Mouse (Mus musculus) forebrain, embryonic 10.5 days (tissue): Measurements from ENCODE around the gene Hdac10. TPM values are rescaled to one million over a fixed set of nuclear protein-coding genes. Genes with fewer than 3 reads are reported as not detected.

Experiments
- DNase-seq: peaks from one replicate; pipeline ENCODE4 v3.0.0-alpha.2; 2017; ENCODE audit warnings: low spot score; ENCODE audit errors: extremely low spot score
- H3K27ac ChIP-seq: fragments of 300-500 bp; sonication (generic); 2 replicates; pipeline ENCODE4 v1.5.1; 2016; ENCODE audit warnings: mild to moderate bottlenecking
- H3K27me3 ChIP-seq: fragments of 300-500 bp; sonication (generic); 2 replicates; pipeline ENCODE4 v1.6.1; 2016; ENCODE audit warnings: mild to moderate bottlenecking; ENCODE audit not compliant: poor library complexity, severe bottlenecking
- H3K36me3 ChIP-seq: fragments of 300-500 bp; sonication (generic); replicated peaks from 2 replicates; pipeline ENCODE4 v1.6.1; 2016; ENCODE audit warnings: mild to moderate bottlenecking, moderate library complexity
- H3K4me1 ChIP-seq: fragments of 300-500 bp; sonication (generic); 2 replicates; pipeline ENCODE4 v1.6.1; 2016
- H3K4me3 ChIP-seq: fragments of 300-500 bp; sonication (generic); 2 replicates; pipeline ENCODE4 v1.5.1; 2016; ENCODE audit warnings: mild to moderate bottlenecking, moderate library complexity
- H3K9me3 ChIP-seq: fragments of 300-500 bp; sonication (generic); 2 replicates; pipeline ENCODE4 v1.6.1; 2016; ENCODE audit warnings: mild to moderate bottlenecking, moderate library complexity
- WGBS: fragments of 180-500 bp; shearing (Covaris S2); methylation state at CpG from one replicate; pipeline ENCODE4 v1.1.7; 2016; 5-methylcytosine and 5-hydroxymethylcytosine counted together
- polyA plus RNA-seq: library from polyadenylated mRNA; unstranded; fragments of >200 nt; fragmentation: Nextera tagmentation; extraction: Ambion mirVana; gene quantifications from 2 replicates; pipeline ENCODE4 v1.2.1, GENCODE M21; 2016

Gene Hdac10
- polyA plus RNA-seq, 1 experiment from 2014 or later = 16.5 TPM

GRCm38 (mm10) chr15:89103921-89104320, 24.6 kb downstream of the Hdac10 start:
- H3K4me1 ChIP-seq = peaks cover 5% of the 10 kb centered on the region
- no peak overlapping the region for H3K4me3 ChIP-seq
- H3K27ac ChIP-seq = no peak overlapping the region
- H3K9me3 ChIP-seq = no peaks in the 10 kb centered on the region
- peaks cover 100% of the 10 kb centered on the region for H3K36me3 ChIP-seq
- no peaks in the 10 kb centered on the region for H3K27me3 ChIP-seq
- WGBS = 88% methylated on average over 10 of the region's 10 CpGs
- DNase-seq = no peak

DNA sequence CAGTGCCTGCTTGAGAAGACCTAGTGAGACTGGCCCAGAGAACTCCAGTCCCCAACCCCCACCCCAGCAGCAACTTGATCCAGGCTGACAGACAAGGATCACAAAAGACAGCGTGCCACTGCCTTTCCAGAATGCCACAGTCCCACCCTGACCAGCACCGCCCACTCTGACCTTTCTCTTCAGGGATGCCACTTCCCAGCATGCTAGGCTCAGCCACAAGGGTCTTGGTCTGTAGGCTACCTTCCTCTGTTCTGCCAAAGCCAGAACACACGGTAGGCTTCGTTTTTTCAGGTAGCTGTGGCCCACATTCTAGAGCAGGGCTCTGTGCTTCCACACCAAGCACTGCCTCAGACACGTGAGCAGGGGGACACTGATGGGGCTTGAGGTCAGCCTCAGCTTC, 25.9 kb downstream of the Hdac10 start:
- Histone ChIP-seq H3K36me3 (peaks cover 100% of the 10 kb centered on the region), H3K9me3 (no peaks in the 10 kb centered on the region), H3K27ac (no peak overlapping the region), H3K4me1 (peaks cover 5% of the 10 kb centered on the region), H3K4me3 (no peak overlapping the region), H3K27me3 (no peaks in the 10 kb centered on the region)
- no peak for DNase-seq
- 68% methylated on average over 5 of the region's 5 CpGs for WGBS

DNA sequence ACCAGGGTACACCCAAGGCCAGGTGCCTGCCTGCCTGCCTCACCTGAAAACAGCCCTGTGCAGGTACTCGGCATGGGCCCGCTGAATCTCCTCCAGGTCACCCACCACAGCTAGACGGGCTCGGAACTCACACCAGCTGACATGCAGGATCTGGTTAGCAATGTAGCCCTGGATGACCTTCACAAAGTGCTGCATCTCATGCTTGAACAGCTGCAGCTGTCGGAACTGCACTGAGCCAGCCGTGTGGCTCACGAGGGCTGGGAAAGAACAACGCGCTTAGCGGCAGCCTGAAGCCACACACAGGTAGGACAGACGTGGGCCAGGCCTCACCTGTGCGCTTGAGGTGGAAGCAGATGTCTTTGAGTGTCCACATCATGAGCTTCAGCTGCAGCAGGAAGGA, 27.7 kb downstream of the Hdac10 start:
- no peak for DNase-seq
- 96% methylated on average over 12 of the region's 12 CpGs for whole genome bisulfite sequencing
- H3K4me1 ChIP-seq = peaks cover 5% of the 10 kb centered on the region
- H3K4me3 ChIP-seq = no peak overlapping the region
- H3K27me3 ChIP-seq = no peaks in the 10 kb centered on the region
- H3K36me3 ChIP-seq = peaks cover 100% of the 10 kb centered on the region
- no peaks in the 10 kb centered on the region for H3K9me3 ChIP-seq
- no peak overlapping the region for H3K27ac ChIP-seq

GRCm38 (mm10) chr15:89098616-89099015, 29.9 kb downstream of the Hdac10 start:
- Histone ChIP-seq H3K27ac (no peak overlapping the region), H3K4me1 (peaks cover 5% of the 10 kb centered on the region), H3K9me3 (no peaks in the 10 kb centered on the region), H3K4me3 (no peak overlapping the region), H3K36me3 (peaks cover 100% of the 10 kb centered on the region), H3K27me3 (no peaks in the 10 kb centered on the region)
- 92% methylated on average over 7 of the region's 7 CpGs for WGBS
- no peak for DNase-seq

GRCm38 (mm10) chr15:89097450-89097849, 31.1 kb downstream of the Hdac10 start:
- Histone ChIP-seq H3K9me3 (no peaks in the 10 kb centered on the region), H3K4me1 (peaks cover 1% of the 10 kb centered on the region), H3K27me3 (no peaks in the 10 kb centered on the region), H3K27ac (no peak overlapping the region), H3K36me3 (peaks cover 100% of the 10 kb centered on the region), H3K4me3 (no peak overlapping the region)
- DNase-seq = no peak
- WGBS = 95% methylated on average over 5 of the region's 5 CpGs

GRCm38 (mm10) chr15:89092181-89092580, 36.3 kb downstream of the Hdac10 start:
- H3K36me3 ChIP-seq = peaks cover 52% of the 10 kb centered on the region
- DNase-seq = no peak

GRCm38 (mm10) chr15:89090662-89091061, 37.8 kb downstream of the Hdac10 start:
- H3K27ac ChIP-seq = no peak overlapping the region
- no peaks in the 10 kb centered on the region for H3K9me3 ChIP-seq
- peak overlapping the region; percentile 96; the same call in 1 of the 2 replicates for H3K4me3 ChIP-seq
- peaks cover 51% of the 10 kb centered on the region for H3K36me3 ChIP-seq
- WGBS = 92% methylated on average over 4 of the region's 4 CpGs
- no peaks in the 10 kb centered on the region for H3K27me3 ChIP-seq
- H3K4me1 ChIP-seq = peaks cover 26% of the 10 kb centered on the region
- DNase-seq = no peak

More at GRCm38 (mm10) chr15:89092181-89092580, 36.3 kb downstream of the Hdac10 start:
- Histone ChIP-seq H3K9me3 (no peaks in the 10 kb centered on the region), H3K27me3 (no peaks in the 10 kb centered on the region), H3K27ac (no peak overlapping the region), H3K4me1 (peaks cover 26% of the 10 kb centered on the region), H3K4me3 (no peak overlapping the region)
- WGBS = 87% methylated on average over 5 of the region's 5 CpGs

DNA sequence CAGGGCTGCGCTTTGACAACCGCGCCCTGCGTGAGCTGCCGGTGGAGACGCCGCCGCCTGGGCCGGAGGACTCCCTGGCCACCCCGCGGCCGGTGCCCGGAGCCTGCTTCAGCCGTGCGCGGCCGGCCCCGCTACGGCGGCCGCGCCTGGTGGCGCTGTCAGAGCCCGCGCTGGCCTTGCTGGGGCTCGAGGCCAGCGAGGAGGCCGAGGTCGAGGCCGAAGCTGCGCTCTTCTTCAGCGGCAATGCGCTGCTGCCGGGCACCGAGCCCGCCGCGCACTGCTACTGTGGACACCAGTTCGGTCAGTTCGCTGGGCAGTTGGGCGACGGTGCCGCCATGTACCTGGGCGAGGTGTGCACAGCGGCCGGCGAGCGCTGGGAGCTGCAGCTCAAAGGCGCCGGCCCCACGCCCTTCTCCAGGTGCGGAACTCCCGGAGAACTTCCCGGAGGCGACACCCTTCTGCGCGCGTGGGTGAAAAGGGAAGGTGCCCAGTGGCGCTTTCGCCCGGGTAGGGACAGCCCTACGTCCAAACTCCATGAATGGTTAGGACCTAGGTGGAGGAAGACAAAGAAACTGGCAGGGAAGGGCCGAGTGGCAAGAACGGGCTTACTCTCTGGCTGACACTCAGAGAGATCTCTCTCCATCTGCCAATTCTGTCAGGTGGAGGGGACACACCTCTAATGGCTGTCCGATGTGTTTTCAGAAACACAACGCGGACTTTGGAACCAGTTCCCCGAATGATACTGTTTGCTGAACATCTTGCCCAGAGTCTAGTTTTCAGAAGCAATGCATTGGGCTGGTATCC, 39.0 kb downstream of the Hdac10 start:
- peaks cover 26% of the 10 kb centered on the region for H3K4me1 ChIP-seq
- peak overlapping the region; percentile 96 for H3K4me3 ChIP-seq
- 4% methylated on average over 68 of the region's 68 CpGs for WGBS
- H3K27ac ChIP-seq = peak overlapping the region; percentile 90
- peaks cover 51% of the 10 kb centered on the region for H3K36me3 ChIP-seq
- no peaks in the 10 kb centered on the region for H3K9me3 ChIP-seq
- no peak for DNase-seq
- no peaks in the 10 kb centered on the region for H3K27me3 ChIP-seq

GRCm38 (mm10) chr15:89088607-89089247, 39.8 kb downstream of the Hdac10 start, which contains the start of gene Selenoo:
Gene Selenoo (plus strand): TSS chr15:89089084.
- H3K27ac ChIP-seq = peak within 1 kb of the TSS; percentile 90
- H3K4me1 ChIP-seq = peaks cover 26% of the 10 kb centered on the region
- no peaks in the 10 kb centered on the region for H3K9me3 ChIP-seq
- peaks cover 51% of the 10 kb centered on the region for H3K36me3 ChIP-seq
- peak within 1 kb of the TSS; percentile 96 for H3K4me3 ChIP-seq
- peak; percentile 89 for DNase-seq
- H3K27me3 ChIP-seq = no peaks in the 10 kb centered on the region
- 2% methylated on average over 38 of the region's 38 CpGs for WGBS

DNA sequence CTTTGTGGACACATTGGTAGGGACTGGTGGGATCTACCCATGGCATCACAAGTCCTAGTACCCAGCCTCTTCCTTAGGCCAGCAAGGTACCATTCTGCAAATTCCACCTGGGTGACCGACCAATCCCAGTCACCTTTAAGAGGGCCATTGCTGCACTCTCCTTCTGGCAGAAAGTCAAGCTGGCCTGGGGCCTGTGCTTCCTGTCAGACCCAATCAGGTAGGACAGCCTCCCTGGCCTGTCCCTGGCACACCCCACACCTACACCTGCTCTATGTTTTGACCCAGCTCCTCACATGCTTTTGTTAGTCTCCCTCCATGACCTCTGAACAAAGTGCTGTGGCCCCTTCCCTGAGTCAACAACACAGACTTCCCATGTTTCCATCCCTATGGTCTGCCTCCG, 43.7 kb downstream of the Hdac10 start:
- DNase-seq = no peak
- Histone ChIP-seq H3K9me3 (no peaks in the 10 kb centered on the region), H3K27me3 (no peaks in the 10 kb centered on the region), H3K4me1 (peaks cover 16% of the 10 kb centered on the region), H3K27ac (no peak overlapping the region), H3K36me3 (peaks cover 70% of the 10 kb centered on the region), H3K4me3 (no peak overlapping the region)
- 82% methylated on average over 2 of the region's 2 CpGs for WGBS

DNA sequence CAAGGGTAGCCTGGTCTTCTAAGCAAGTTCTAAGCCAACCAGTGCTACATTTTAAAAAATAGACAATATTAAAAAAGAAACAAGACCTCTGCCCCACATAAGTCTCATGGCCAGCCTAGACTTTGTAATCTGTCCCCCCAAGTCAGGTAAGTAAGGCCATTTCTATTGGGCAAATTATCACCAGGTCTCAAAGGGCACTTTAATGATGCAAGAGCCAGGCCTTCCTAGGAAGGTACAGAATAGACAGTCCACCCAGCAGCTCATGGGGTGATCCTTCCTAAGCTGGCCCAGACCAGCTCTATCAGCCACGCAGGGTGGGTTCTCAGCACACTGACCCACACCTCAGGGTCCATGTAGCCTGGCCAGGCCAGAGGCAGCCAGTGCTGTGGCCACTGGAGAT, 44.6 kb downstream of the Hdac10 start:
- H3K9me3 ChIP-seq = no peaks in the 10 kb centered on the region
- 86% methylated on average over 1 of the region's 1 CpGs for WGBS
- H3K27ac ChIP-seq = no peak overlapping the region
- peaks cover 10% of the 10 kb centered on the region for H3K4me1 ChIP-seq
- peaks cover 79% of the 10 kb centered on the region for H3K36me3 ChIP-seq
- no peak for DNase-seq
- no peak overlapping the region for H3K4me3 ChIP-seq
- H3K27me3 ChIP-seq = no peaks in the 10 kb centered on the region

DNA sequence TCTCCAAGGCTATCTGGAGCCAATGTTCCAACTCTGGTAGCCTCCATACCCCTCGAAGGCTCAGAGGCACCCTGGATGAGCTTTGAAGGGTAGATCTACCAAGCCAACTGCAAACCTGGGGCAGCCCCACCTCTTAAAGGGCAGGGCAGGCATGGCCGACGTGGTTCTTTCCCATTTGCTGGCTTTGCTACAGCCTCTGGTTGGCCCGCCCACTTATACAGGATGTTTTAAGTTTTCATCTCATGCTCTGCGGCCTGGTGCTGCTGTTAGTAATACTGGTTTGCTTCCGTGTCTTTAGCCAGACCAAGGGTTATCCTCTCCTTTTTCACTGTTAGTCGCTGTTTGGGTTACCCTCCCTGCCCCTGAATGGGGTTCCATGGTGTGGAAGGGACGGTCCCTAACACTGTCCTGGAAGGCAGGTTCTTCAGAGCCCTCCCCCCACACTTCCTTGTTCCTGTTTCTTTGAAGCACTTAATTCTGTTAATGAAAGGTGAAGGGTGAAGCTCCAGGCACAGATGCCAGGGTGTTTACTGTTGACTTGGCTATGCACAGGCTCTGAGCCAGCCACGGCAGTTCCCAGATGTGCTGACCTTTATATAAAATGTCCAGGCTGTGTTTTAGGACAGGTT, 50.2 kb downstream of the Hdac10 start:
- Histone ChIP-seq H3K9me3 (no peaks in the 10 kb centered on the region), H3K27ac (no peak overlapping the region), H3K27me3 (no peaks in the 10 kb centered on the region), H3K4me1 (peaks cover 44% of the 10 kb centered on the region), H3K4me3 (peak overlapping the region; percentile 91; the same call in 1 of the 2 replicates), H3K36me3 (peaks cover 44% of the 10 kb centered on the region)
- WGBS = 70% methylated on average over 9 of the region's 9 CpGs
- no peak for DNase-seq
